Mouse (Mus musculus): ENCODE data around the gene Mlph. TPM values are rescaled to one million over a fixed set of nuclear protein-coding genes. Genes with fewer than 3 reads are reported as not detected.

The Mlph gene
- polyA plus RNA-seq, 1 experiment from 2014 or later, result 0.14 TPM

- H3K9me3 ChIP-seq, result peaks cover 13% of the 10 kb centered on the region
- WGBS, result 64% methylated on average over 6 of the region's 6 CpGs
- H3K27me3 ChIP-seq (ENCODE audit: insufficient read depth, poor library complexity, severe bottlenecking), result peaks cover 22% of the 10 kb centered on the region
- DNase-seq (ENCODE audit: low spot score), result no peak
- no peak overlapping the region for H3K4me3 ChIP-seq
- no peak overlapping the region for H3K27ac ChIP-seq
- no peaks in the 10 kb centered on the region for H3K36me3 ChIP-seq
- peaks cover 13% of the 10 kb centered on the region for H3K4me1 ChIP-seq (replicated peaks)
Measured at GRCm38 (mm10) chr1:90917509-90917908, 2.6 kb downstream of the Mlph start.

GRCm38 (mm10) chr1:90921687-90922086, 6.8 kb downstream of the Mlph start:
- no peak overlapping the region for H3K4me3 ChIP-seq
- H3K27ac ChIP-seq, result no peak overlapping the region
- no peak for DNase-seq (ENCODE audit: low spot score)
- WGBS, result 90% methylated on average over 9 of the region's 9 CpGs
- peaks cover 4% of the 10 kb centered on the region; the same call in 1 of the 2 replicates for H3K4me1 ChIP-seq (replicated peaks)
- peaks cover 13% of the 10 kb centered on the region for H3K9me3 ChIP-seq
- H3K36me3 ChIP-seq, result no peaks in the 10 kb centered on the region
- peaks cover 2% of the 10 kb centered on the region; the same call in 1 of the 2 replicates for H3K27me3 ChIP-seq (ENCODE audit: insufficient read depth, poor library complexity, severe bottlenecking)

GRCm38 (mm10) chr1:90926030-90926429, 11.1 kb downstream of the Mlph start:
- peaks cover 15% of the 10 kb centered on the region for H3K4me1 ChIP-seq (replicated peaks)
- no peak overlapping the region for H3K27ac ChIP-seq
- H3K36me3 ChIP-seq, result no peaks in the 10 kb centered on the region
- no peak for DNase-seq (ENCODE audit: low spot score)
- WGBS, result 93% methylated on average over 4 of the region's 4 CpGs
- no peak overlapping the region for H3K4me3 ChIP-seq
- H3K9me3 ChIP-seq, result no peaks in the 10 kb centered on the region
- H3K27me3 ChIP-seq (ENCODE audit: insufficient read depth, poor library complexity, severe bottlenecking), result peaks cover 19% of the 10 kb centered on the region

GRCm38 (mm10) chr1:90927308-90927707, 12.4 kb downstream of the Mlph start:
- H3K27ac ChIP-seq, result no peak overlapping the region
- H3K27me3 ChIP-seq (ENCODE audit: insufficient read depth, poor library complexity, severe bottlenecking), result peaks cover 19% of the 10 kb centered on the region
- WGBS, result 55% methylated on average over 15 of the region's 15 CpGs
- H3K9me3 ChIP-seq, result no peaks in the 10 kb centered on the region
- peak overlapping the region; percentile 46; the same call in 1 of the 2 replicates for H3K4me3 ChIP-seq
- peaks cover 15% of the 10 kb centered on the region for H3K4me1 ChIP-seq (replicated peaks)
- H3K36me3 ChIP-seq, result no peaks in the 10 kb centered on the region
- DNase-seq (ENCODE audit: low spot score), result no peak

- DNase-seq (ENCODE audit: low spot score), result peak; percentile 20
- Histone ChIP-seq H3K4me1 (replicated peaks) (peaks cover 15% of the 10 kb centered on the region), H3K36me3 (no peaks in the 10 kb centered on the region), H3K27me3 (ENCODE audit: insufficient read depth, poor library complexity, severe bottlenecking) (peaks cover 19% of the 10 kb centered on the region), H3K9me3 (no peaks in the 10 kb centered on the region), H3K27ac (peak overlapping the region; percentile 57; the same call in 1 of the 2 replicates), H3K4me3 (peak overlapping the region; percentile 46)
- WGBS, result 1% methylated on average over 23 of the region's 23 CpGs
Measured at GRCm38 (mm10) chr1:90927929-90928574, 13.2 kb downstream of the Mlph start.

- no peaks in the 10 kb centered on the region for H3K9me3 ChIP-seq
- H3K27me3 ChIP-seq (ENCODE audit: insufficient read depth, poor library complexity, severe bottlenecking), result peaks cover 19% of the 10 kb centered on the region
- H3K36me3 ChIP-seq, result no peaks in the 10 kb centered on the region
- peak; percentile 87 for DNase-seq (ENCODE audit: low spot score)
- H3K4me1 ChIP-seq (replicated peaks), result peaks cover 15% of the 10 kb centered on the region
- 5% methylated on average over 6 of the region's 6 CpGs for WGBS
- H3K4me3 ChIP-seq, result peak overlapping the region; percentile 46
- H3K27ac ChIP-seq, result peak overlapping the region; percentile 66
Measured at GRCm38 (mm10) chr1:90928575-90928934, 13.7 kb downstream of the Mlph start.

GRCm38 (mm10) chr1:90933001-90933400, 18.1 kb downstream of the Mlph start:
- H3K4me1 ChIP-seq (replicated peaks), result peaks cover 7% of the 10 kb centered on the region
- H3K27ac ChIP-seq, result no peak overlapping the region
- no peak overlapping the region for H3K4me3 ChIP-seq
- WGBS, result 75% methylated on average over 5 of the region's 5 CpGs
- DNase-seq (ENCODE audit: low spot score), result no peak
- H3K9me3 ChIP-seq, result no peaks in the 10 kb centered on the region
- H3K36me3 ChIP-seq, result no peaks in the 10 kb centered on the region
- peaks cover 4% of the 10 kb centered on the region for H3K27me3 ChIP-seq (ENCODE audit: insufficient read depth, poor library complexity, severe bottlenecking)

GRCm38 (mm10) chr1:90936990-90937389, 22.1 kb downstream of the Mlph start:
- no peaks in the 10 kb centered on the region for H3K9me3 ChIP-seq
- H3K4me1 ChIP-seq (replicated peaks), result no peaks in the 10 kb centered on the region
- no peak overlapping the region for H3K4me3 ChIP-seq
- WGBS, result 79% methylated on average over 9 of the region's 9 CpGs
- H3K27me3 ChIP-seq (ENCODE audit: insufficient read depth, poor library complexity, severe bottlenecking), result 0 out of 2 replicates have a peak, but pooled peaks cover 3% of the 10 kb centered on the region
- no peak overlapping the region for H3K27ac ChIP-seq
- DNase-seq (ENCODE audit: low spot score), result no peak
- no peaks in the 10 kb centered on the region for H3K36me3 ChIP-seq

GRCm38 (mm10) chr1:90939980-90940379, 25.1 kb downstream of the Mlph start:
- Histone ChIP-seq H3K4me3 (no peak overlapping the region), H3K27me3 (ENCODE audit: insufficient read depth, poor library complexity, severe bottlenecking) (0 out of 2 replicates have a peak, but pooled peaks cover 3% of the 10 kb centered on the region), H3K4me1 (replicated peaks) (no peaks in the 10 kb centered on the region; the same call in 1 of the 2 replicates), H3K27ac (no peak overlapping the region), H3K9me3 (no peaks in the 10 kb centered on the region), H3K36me3 (no peaks in the 10 kb centered on the region)
- DNase-seq (ENCODE audit: low spot score), result no peak
- WGBS, result 88% methylated on average over 4 of the region's 4 CpGs

- Histone ChIP-seq H3K27ac (peak overlapping the region; percentile 56), H3K36me3 (no peaks in the 10 kb centered on the region), H3K27me3 (ENCODE audit: insufficient read depth, poor library complexity, severe bottlenecking) (no peaks in the 10 kb centered on the region), H3K9me3 (no peaks in the 10 kb centered on the region), H3K4me3 (no peak overlapping the region), H3K4me1 (replicated peaks) (peaks cover 7% of the 10 kb centered on the region; the same call in 1 of the 2 replicates)
- whole genome bisulfite sequencing, result 47% methylated on average over 10 of the region's 10 CpGs
- peak; percentile 30 for DNase-seq (ENCODE audit: low spot score)
Measured at GRCm38 (mm10) chr1:90945171-90945570, 30.3 kb downstream of the Mlph start.

GRCm38 (mm10) chr1:90947252-90947651, 32.4 kb downstream of the Mlph start:
- H3K36me3 ChIP-seq, result no peaks in the 10 kb centered on the region
- DNase-seq (ENCODE audit: low spot score), result no peak
- no peaks in the 10 kb centered on the region for H3K9me3 ChIP-seq
- 77% methylated on average over 2 of the region's 2 CpGs for WGBS
- no peaks in the 10 kb centered on the region for H3K27me3 ChIP-seq (ENCODE audit: insufficient read depth, poor library complexity, severe bottlenecking)
- peaks cover 7% of the 10 kb centered on the region; the same call in 1 of the 2 replicates for H3K4me1 ChIP-seq (replicated peaks)
- no peak overlapping the region for H3K27ac ChIP-seq
- no peak overlapping the region for H3K4me3 ChIP-seq

- Histone ChIP-seq H3K36me3 (no peaks in the 10 kb centered on the region), H3K9me3 (no peaks in the 10 kb centered on the region), H3K27me3 (ENCODE audit: insufficient read depth, poor library complexity, severe bottlenecking) (no peaks in the 10 kb centered on the region), H3K27ac (no peak overlapping the region), H3K4me1 (replicated peaks) (peaks cover 7% of the 10 kb centered on the region; the same call in 1 of the 2 replicates), H3K4me3 (no peak overlapping the region)
- 75% methylated on average over 9 of the region's 9 CpGs for WGBS
- no peak for DNase-seq (ENCODE audit: low spot score)
Measured at GRCm38 (mm10) chr1:90949309-90949708, 34.4 kb downstream of the Mlph start.

- Histone ChIP-seq H3K4me3 (no peak overlapping the region), H3K36me3 (no peaks in the 10 kb centered on the region), H3K4me1 (replicated peaks) (no peaks in the 10 kb centered on the region), H3K9me3 (no peaks in the 10 kb centered on the region), H3K27ac (no peak overlapping the region), H3K27me3 (ENCODE audit: insufficient read depth, poor library complexity, severe bottlenecking) (no peaks in the 10 kb centered on the region)
- DNase-seq (ENCODE audit: low spot score), result no peak
- WGBS, result 81% methylated on average over 7 of the region's 7 CpGs
Measured at GRCm38 (mm10) chr1:90951670-90952069, 36.8 kb downstream of the Mlph start.
